12 mouse cellular contexts compared by ENCODE assay signal in the genomic region with DNA sequence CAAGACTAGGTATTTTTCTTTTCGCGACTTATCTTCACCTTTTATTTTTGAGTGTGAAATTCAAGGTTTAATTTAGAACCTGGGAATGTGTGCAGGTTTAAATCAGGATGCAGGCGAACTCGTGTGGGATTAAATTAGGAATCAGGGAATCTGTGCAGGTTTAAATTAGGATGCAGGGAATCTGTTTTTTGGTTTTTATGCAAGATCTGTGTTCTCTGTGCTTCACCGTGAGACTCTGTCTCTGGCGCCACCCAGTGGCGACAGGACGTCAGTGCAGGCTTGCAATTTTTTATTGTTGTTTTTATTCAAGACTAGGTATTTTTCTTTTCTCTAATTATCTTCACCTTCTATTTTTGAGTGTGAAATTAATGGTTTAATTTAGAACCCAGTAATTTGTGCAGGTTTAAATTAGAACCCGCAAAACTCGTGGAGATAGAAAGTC. TPM values are rescaled to one million over a fixed set of nuclear protein-coding genes. Genes with fewer than 3 reads are reported as not detected.
DNase-seq lines count a peak whose midpoint lies in the region; ATAC-seq and TF ChIP-seq lines count a peak whose summit lies in the region.
"Not testable (repeated sequence)": the region's sequence is repeated elsewhere in the genome, so short reads cannot be mapped to it uniquely, and the experiment has no call there.
"Had no signal": no experiment of that assay in that cellular context is flagged by ENCODE, and none has a peak within 500 bp of the region (broad histone marks: within the 10 kb centered on the region; RNA-seq: fewer than 3 reads in every experiment).

No protein-coding gene starts in this region.

- H3K4me2 ChIP-seq in embryonic facial prominence, embryonic 11.5 days (ENCODE audit: low read depth, low read length): not testable (repeated sequence)
- peak overlapping the region; percentile 4 for H3K4me2 ChIP-seq in myocyte (ENCODE audit: low read depth)

- not testable (repeated sequence) for TF ChIP-seq CTCF in kidney, adult 2 months (conservative IDR thresholded peaks at IDR 0.05; ENCODE audit: insufficient read depth, insufficient read length, low read depth, low read length)

- H3K27me3 ChIP-seq in embryonic facial prominence, embryonic 11.5 days (ENCODE audit: control insufficient read depth, insufficient read depth, low read length); kidney, adult 2 months (replicated peaks; ENCODE audit: control insufficient read depth, insufficient read depth, low read length); myocyte (ENCODE audit: control insufficient read depth, insufficient read depth, insufficient read length): not testable (repeated sequence)

- not testable (repeated sequence) for H3K27ac ChIP-seq in ES-E14 (ENCODE audit: insufficient read depth, low read depth, low read length, poor library complexity, severe bottlenecking); embryonic facial prominence, embryonic 11.5 days (replicated peaks; ENCODE audit: low read depth, low read length); kidney, adult 2 months (ENCODE audit: insufficient read depth, low read depth, low read length)

- peak; percentile 100 for DNase-seq in ES-E14 (ENCODE audit: low read depth, low spot score)
- DNase-seq in embryonic facial prominence, embryonic 11.5 days (ENCODE audit: low spot score): peak; percentile 89
- peak; percentile 88 for DNase-seq in heart, adult 11 months
- peak; percentile 48 for DNase-seq in kidney, adult 2 months
- peak; percentile 32 for DNase-seq in liver
- DNase-seq in thymus, postnatal 14 days: peak; percentile 10

- WGBS in embryonic facial prominence, embryonic 11.5 days: 58% methylated on average over 10 of the region's 10 CpGs
- WGBS in kidney, adult 2 months: 59% methylated on average over 10 of the region's 10 CpGs

- not testable (repeated sequence) for H3K79me2 ChIP-seq in myocyte (ENCODE audit: control insufficient read depth, insufficient read depth)

- H3K9ac ChIP-seq in ES-E14 (ENCODE audit: insufficient read depth, low read depth, low read length, poor library complexity, severe bottlenecking); embryonic facial prominence, embryonic 11.5 days (replicated peaks; ENCODE audit: low read length): not testable (repeated sequence)

- in situ Hi-C loops in ES-E14 (cut with MboI; ENCODE audit: low sequenced_read_pairs in 2 of 2, unreplicated experiment in 2 of 2): not testable (repeated sequence)

- not testable (repeated sequence) for TF ChIP-seq POLR2A in kidney, adult 2 months (IDR thresholded peaks at IDR 0.05; ENCODE audit: low read depth, low read length); myocyte (IDR thresholded peaks at IDR 0.05; ENCODE audit: insufficient read length, low read depth)

- peaks cover 38% of the 10 kb centered on the region for H3K36me3 ChIP-seq in ES-E14 (ENCODE audit: control insufficient read depth, insufficient read depth, low read length, poor library complexity, severe bottlenecking)
- not testable (repeated sequence) for H3K36me3 ChIP-seq in embryonic facial prominence, embryonic 11.5 days (replicated peaks; ENCODE audit: control insufficient read depth, insufficient read depth, low read depth, low read length); kidney, adult 2 months (ENCODE audit: control insufficient read depth, insufficient read depth, low read length); myocyte (ENCODE audit: control insufficient read depth, insufficient read depth)

- not testable (repeated sequence) for H3K4me1 ChIP-seq in ES-E14 (ENCODE audit: control insufficient read depth in 2 of 2, insufficient read depth in 2 of 2, low read length in 2 of 2, poor library complexity in 1 of 2); embryonic facial prominence, embryonic 11.5 days (ENCODE audit: control insufficient read depth, insufficient read depth, low read length); kidney, adult 2 months (ENCODE audit: control insufficient read depth, insufficient read depth, low read length)

- peak; percentile 73 for ATAC-seq in cerebellum, adult (ENCODE audit: insufficient number of reproducible peaks, low FRiP score, low TSS enrichment)
- ATAC-seq in embryonic facial prominence, embryonic 11.5 days (replicated peaks; ENCODE audit: insufficient number of reproducible peaks, low FRiP score, low TSS enrichment, low read depth): not testable (repeated sequence)

- H3K4me3 ChIP-seq in ES-E14 (ENCODE audit: insufficient read depth in 1 of 2, low read depth in 1 of 2, low read length in 2 of 2, poor library complexity in 1 of 2, severe bottlenecking in 1 of 2); embryonic facial prominence, embryonic 11.5 days (ENCODE audit: low read depth, low read length); kidney, adult 2 months (ENCODE audit: insufficient read depth, low read depth, low read length); myocyte: not testable (repeated sequence)

- H3K9me3 ChIP-seq in ES-E14 (ENCODE audit: control insufficient read depth, insufficient read depth, low read depth, low read length); embryonic facial prominence, embryonic 11.5 days (replicated peaks; ENCODE audit: control insufficient read depth, low read length): not testable (repeated sequence)

- H3ac ChIP-seq in myocyte (ENCODE audit: control insufficient read depth, insufficient read length): not testable (repeated sequence)

RNA-seq across cellular contexts. Expression of a gene that starts 22.5 kb away (rescaled TPM):
- not detected in 2 replicates for total RNA-seq in ES-E14 (2012; rRNA removed)
- not detected in 2 replicates for polyA plus RNA-seq in embryonic facial prominence, embryonic 11.5 days (2014; fragmentation: Nextera tagmentation; extraction: Ambion mirVana)
- not detected in 2 replicates for polyA plus RNA-seq in kidney, adult 2 months (2012; rRNA removed)
- not detected for polyA plus RNA-seq in myocyte (2012; fragmentation: generic; extraction: Trizol)
- total RNA-seq: adrenal gland, adult 2 months; heart, postnatal 10 days; layer of hippocampus, postnatal 25 days had no signal
- polyA plus RNA-seq: adrenal gland, adult 2 months; testis, adult 2 months had no signal

RNA-seq across cellular contexts. Expression of a gene that starts 52.4 kb away (rescaled TPM):
- not detected in 2 replicates for total RNA-seq in ES-E14 (2012; rRNA removed)
- polyA plus RNA-seq in embryonic facial prominence, embryonic 11.5 days (2014; fragmentation: Nextera tagmentation; extraction: Ambion mirVana): not detected in 2 replicates
- not detected in 2 replicates for polyA plus RNA-seq in kidney, adult 2 months (2012; rRNA removed)
- not detected for polyA plus RNA-seq in myocyte (2012; fragmentation: generic; extraction: Trizol)
- total RNA-seq: adrenal gland, adult 2 months; heart, postnatal 10 days; layer of hippocampus, postnatal 25 days had no signal
- polyA plus RNA-seq: adrenal gland, adult 2 months; testis, adult 2 months had no signal

Comparison
In these comparisons a context has a peak if more than half of its experiments do, and no peak if none do; other contexts are left out.
1. DNase-seq: peak in every context shown above with its lines; median percentile 100 in ES-E14; 89 in embryonic facial prominence, embryonic 11.5 days; 88 in heart, adult 11 months; 48 in kidney, adult 2 months; 32 in liver; 10 in thymus, postnatal 14 days.